Mouse (Mus musculus): ENCODE measurements around the gene 6430628N08Rik. TPM values are rescaled to one million over a fixed set of nuclear protein-coding genes. Genes with fewer than 3 reads are reported as not detected.

Gene 6430628N08Rik
- not detected in 3 replicates for total RNA-seq (2017)

DNA sequence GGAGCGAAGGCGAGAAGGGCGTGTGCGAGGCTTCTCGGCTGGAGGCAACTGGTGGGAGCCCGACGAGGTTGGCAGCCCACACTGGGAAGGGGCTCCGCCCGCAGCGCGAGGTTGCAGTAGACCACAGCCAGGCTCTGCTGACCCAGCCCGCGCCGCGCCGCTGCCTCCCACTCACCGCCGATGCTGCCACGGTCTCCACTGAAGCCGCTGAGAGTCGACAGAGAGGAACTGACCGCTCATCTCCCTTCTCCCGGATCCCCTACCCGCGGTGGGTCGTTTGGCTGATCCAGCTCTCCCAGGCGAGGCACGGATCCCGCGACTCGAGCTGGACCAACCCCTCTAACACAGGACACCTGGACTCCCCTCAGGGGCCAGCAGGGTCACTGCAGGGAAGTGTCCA, at the start of gene 6430628N08Rik:
Gene 6430628N08Rik, plus strand, starts transcription at position 113 of the 400 bp plus-strand sequence.
- ATAC-seq (replicated peaks; ENCODE audit: insufficient number of reproducible peaks, low FRiP score, low TSS enrichment, poor library complexity, severe bottlenecking), result no peak

DNA sequence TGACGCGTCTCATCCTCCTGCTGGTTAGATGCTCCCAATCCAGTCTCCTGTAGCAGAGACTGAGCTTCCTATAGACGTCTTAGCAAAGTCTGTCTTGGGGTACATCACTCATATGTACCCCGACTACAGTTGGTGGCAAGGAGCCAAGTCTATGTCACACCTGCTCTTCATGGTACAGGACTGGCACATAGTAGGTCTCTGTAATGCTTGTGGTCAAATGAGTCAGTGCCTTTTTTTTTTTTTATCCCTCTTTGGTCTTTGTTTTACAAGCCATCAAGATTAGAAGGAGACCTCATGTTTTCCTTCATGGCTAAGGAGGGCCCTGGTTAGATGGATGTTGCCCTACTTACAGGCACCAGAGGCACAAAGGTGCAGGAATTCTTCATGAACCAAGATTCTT, 49.6 kb upstream of the 6430628N08Rik start:
- no peak for ATAC-seq (replicated peaks; ENCODE audit: insufficient number of reproducible peaks, low FRiP score, low TSS enrichment, poor library complexity, severe bottlenecking)

DNA sequence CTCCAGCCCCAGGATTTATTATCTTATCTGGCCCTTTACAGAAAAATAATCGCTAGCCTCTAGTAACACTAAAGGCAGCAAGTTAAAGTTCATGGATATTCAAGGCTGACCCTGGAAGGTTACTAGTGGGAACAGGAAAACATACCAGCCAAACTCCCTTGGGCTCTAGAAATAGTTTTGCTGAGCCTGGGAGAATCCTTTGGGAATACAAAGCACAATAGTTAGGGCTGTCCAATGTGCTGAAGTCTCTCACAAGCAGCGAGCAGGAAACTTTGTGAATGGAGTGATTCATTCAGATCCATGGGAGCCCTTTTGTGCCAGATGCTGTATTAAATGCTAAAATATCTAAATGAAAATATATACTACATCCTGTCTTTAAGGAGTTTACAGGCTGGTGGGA, 43.8 kb upstream of the 6430628N08Rik start:
- no peak for ATAC-seq (replicated peaks; ENCODE audit: insufficient number of reproducible peaks, low FRiP score, low TSS enrichment, poor library complexity, severe bottlenecking)

GRCm38 (mm10) chr4:115847377-115847776, 43.1 kb upstream of the 6430628N08Rik start:
- ATAC-seq (replicated peaks; ENCODE audit: insufficient number of reproducible peaks, low FRiP score, low TSS enrichment, poor library complexity, severe bottlenecking), result peak; percentile 80

DNA sequence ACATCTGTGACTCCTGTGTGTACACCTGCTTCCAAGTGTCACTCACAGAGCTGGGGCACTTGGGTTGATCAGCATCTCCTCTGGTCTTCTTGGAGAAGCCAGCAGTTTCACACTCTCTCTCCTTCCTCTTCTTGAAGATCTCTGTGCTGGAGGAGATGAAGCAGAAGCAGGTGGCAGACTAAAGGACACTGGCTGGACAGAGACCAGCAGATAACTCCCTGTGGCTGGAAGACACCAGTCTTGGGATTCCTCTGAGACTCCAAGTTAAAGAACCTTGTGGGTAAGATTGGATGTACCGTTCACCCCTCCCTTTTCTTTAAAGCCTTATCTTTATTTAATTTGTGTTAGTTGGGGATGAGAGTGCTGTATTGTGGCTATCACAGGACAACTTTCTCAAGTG, 42.4 kb upstream of the 6430628N08Rik start:
- no peak; the same call in 1 of the 2 replicates for ATAC-seq (replicated peaks; ENCODE audit: insufficient number of reproducible peaks, low FRiP score, low TSS enrichment, poor library complexity, severe bottlenecking)

- no peak for ATAC-seq (replicated peaks; ENCODE audit: insufficient number of reproducible peaks, low FRiP score, low TSS enrichment, poor library complexity, severe bottlenecking)
Observed at GRCm38 (mm10) chr4:115848990-115849677, 41.3 kb upstream of the 6430628N08Rik start.

- ATAC-seq (replicated peaks; ENCODE audit: insufficient number of reproducible peaks, low FRiP score, low TSS enrichment, poor library complexity, severe bottlenecking), result no peak
Observed at GRCm38 (mm10) chr4:115850111-115850510, 40.4 kb upstream of the 6430628N08Rik start.

GRCm38 (mm10) chr4:115850631-115851030, 39.8 kb upstream of the 6430628N08Rik start:
- no peak for ATAC-seq (replicated peaks; ENCODE audit: insufficient number of reproducible peaks, low FRiP score, low TSS enrichment, poor library complexity, severe bottlenecking)

GRCm38 (mm10) chr4:115851569-115851968, 38.9 kb upstream of the 6430628N08Rik start:
- ATAC-seq (replicated peaks; ENCODE audit: insufficient number of reproducible peaks, low FRiP score, low TSS enrichment, poor library complexity, severe bottlenecking), result no peak

DNA sequence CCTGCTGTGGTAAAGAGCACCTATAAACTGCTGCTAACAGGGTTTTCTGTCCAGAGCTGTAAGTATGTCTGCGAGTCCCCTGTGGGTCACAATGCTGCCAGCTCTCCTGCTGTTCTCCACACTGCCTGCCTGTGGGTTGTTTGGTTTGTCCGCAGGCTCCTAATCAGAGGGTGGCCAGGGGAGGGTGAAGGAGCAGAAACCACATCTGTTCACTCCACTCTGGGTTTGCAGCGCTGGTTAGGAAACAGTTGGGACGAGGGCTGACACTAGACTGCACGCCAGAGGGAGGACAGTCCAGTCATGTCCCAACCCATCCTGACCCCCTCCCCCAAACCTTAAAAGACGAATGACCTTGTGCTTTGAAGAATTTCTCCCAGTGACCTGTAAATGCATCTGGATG, 35.4 kb upstream of the 6430628N08Rik start:
- ATAC-seq (replicated peaks; ENCODE audit: insufficient number of reproducible peaks, low FRiP score, low TSS enrichment, poor library complexity, severe bottlenecking), result no peak

DNA sequence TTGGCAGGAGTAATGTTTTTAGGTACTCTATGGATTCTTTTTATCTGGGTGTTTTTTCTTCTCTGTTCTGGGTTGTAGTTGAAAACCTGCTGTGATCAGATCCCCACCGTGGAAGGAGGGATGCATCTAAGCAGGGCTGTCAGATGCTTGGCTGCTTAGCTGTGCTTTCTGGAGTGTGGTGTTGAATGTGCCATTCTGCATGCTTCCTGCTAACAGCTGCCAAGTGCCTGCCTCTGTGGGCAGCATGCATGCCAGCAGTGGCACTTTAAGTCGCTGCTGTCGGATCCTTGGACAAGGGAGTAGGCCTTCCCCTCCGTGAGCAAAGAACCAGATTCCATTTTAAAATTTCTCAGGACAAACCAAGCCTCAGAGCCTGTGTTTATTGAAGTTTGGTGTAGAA, 34.9 kb upstream of the 6430628N08Rik start:
- ATAC-seq (replicated peaks; ENCODE audit: insufficient number of reproducible peaks, low FRiP score, low TSS enrichment, poor library complexity, severe bottlenecking), result no peak

DNA sequence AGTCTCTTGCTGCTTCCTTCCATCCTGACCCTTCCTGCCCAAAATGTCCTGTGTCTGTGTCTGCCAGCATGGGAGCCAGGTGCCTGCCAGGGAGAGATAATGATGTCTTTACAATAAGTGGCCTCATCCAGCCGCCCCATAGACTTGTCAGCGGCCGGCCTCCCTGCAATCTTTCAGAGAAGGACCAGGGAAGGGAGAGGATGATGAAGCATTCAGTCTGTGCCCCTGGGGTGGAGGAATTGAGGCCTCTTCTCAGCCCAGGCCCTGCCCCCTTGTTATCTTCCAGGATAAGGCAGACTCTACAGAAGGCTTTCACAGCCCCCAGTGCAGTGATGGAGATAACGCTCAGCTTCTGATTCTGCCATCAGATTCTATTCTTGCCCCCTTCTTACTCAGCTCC, 34.2 kb upstream of the 6430628N08Rik start:
- no peak for ATAC-seq (replicated peaks; ENCODE audit: insufficient number of reproducible peaks, low FRiP score, low TSS enrichment, poor library complexity, severe bottlenecking)

- peak; percentile 91 for ATAC-seq (replicated peaks; ENCODE audit: insufficient number of reproducible peaks, low FRiP score, low TSS enrichment, poor library complexity, severe bottlenecking)
Observed at GRCm38 (mm10) chr4:115857293-115857883, 33.1 kb upstream of the 6430628N08Rik start.

GRCm38 (mm10) chr4:115863352-115863751, 27.1 kb upstream of the 6430628N08Rik start:
- ATAC-seq (replicated peaks; ENCODE audit: insufficient number of reproducible peaks, low FRiP score, low TSS enrichment, poor library complexity, severe bottlenecking), result no peak

GRCm38 (mm10) chr4:115863880-115864279, 26.6 kb upstream of the 6430628N08Rik start:
- no peak for ATAC-seq (replicated peaks; ENCODE audit: insufficient number of reproducible peaks, low FRiP score, low TSS enrichment, poor library complexity, severe bottlenecking)

- ATAC-seq (replicated peaks; ENCODE audit: insufficient number of reproducible peaks, low FRiP score, low TSS enrichment, poor library complexity, severe bottlenecking), result no peak
Observed at GRCm38 (mm10) chr4:115869512-115870210, 20.8 kb upstream of the 6430628N08Rik start.

- no peak for ATAC-seq (replicated peaks; ENCODE audit: insufficient number of reproducible peaks, low FRiP score, low TSS enrichment, poor library complexity, severe bottlenecking)
Observed at GRCm38 (mm10) chr4:115873231-115873630, 17.2 kb upstream of the 6430628N08Rik start.

GRCm38 (mm10) chr4:115878216-115878678, 12.2 kb upstream of the 6430628N08Rik start:
- no peak for ATAC-seq (replicated peaks; ENCODE audit: insufficient number of reproducible peaks, low FRiP score, low TSS enrichment, poor library complexity, severe bottlenecking)

GRCm38 (mm10) chr4:115878828-115879227, 11.6 kb upstream of the 6430628N08Rik start:
- ATAC-seq (replicated peaks; ENCODE audit: insufficient number of reproducible peaks, low FRiP score, low TSS enrichment, poor library complexity, severe bottlenecking), result no peak

- no peak for ATAC-seq (replicated peaks; ENCODE audit: insufficient number of reproducible peaks, low FRiP score, low TSS enrichment, poor library complexity, severe bottlenecking)
Observed at GRCm38 (mm10) chr4:115881183-115881582, 9.3 kb upstream of the 6430628N08Rik start.
